Comparison of ENCODE assay signal across 8 mouse cellular contexts in the genomic region with DNA sequence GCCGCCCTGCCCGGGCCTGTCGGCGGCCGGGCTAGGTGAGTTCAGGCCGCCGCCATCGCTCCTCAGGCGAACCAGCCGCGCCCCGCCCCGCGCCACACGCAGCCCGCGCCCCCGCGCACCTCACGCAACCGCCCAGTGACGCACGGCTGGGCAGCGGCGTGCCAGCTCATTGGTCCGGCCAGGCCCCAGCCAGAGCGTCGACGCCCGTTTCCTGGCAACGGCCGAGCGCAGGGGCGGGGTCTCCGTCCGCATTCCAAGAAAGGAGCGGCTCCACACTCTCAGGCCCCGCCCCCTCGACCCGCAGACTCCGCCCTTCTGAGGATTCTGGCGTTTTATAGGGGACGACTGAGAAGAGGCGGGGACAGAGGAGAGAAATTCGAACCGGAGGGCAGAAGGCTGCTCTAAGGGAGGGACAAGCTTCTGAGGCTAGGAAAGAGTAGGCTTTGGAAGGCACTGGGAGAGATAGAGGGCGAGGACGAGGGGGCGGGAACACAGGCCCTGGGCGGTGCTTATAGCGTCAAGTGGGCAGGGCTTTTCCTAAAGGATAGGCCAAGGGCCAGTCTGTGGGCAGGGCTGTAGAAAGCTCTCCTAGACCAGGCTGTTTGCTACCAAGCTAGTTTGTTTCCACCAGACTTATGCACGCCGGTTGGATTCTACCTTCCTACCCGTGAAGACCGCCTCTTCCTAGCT. TPM values are rescaled to one million over a fixed set of nuclear protein-coding genes. Genes with fewer than 3 reads are reported as not detected.
A peak's percentile ranks its signal among the peaks of the same experiment; 100 is the strongest.
DNase-seq lines count a peak whose midpoint lies in the region; ATAC-seq and TF ChIP-seq lines count a peak whose summit lies in the region.

A gene (minus strand): TSS at position 120 of the 690 bp plus-strand sequence.

- POLR2A ChIA-PET in Patski (lab: Charles Lee) = interaction anchor here (0.9 kb wide), 1 partner anchor 111 kb away, joined by 3 read pairs; no protein-coding TSS in a partner anchor

- H3K36me3 ChIP-seq in hindbrain, embryonic 13.5 days = no peaks in the 10 kb centered on the region; the same call in none of the 2 replicates

- H3K27me3 ChIP-seq in Patski = no peaks in the 10 kb centered on the region
- no peaks in the 10 kb centered on the region for H3K27me3 ChIP-seq in hindbrain, embryonic 13.5 days

- in situ Hi-C loops in Patski (cut with MboI; ENCODE audit: low pct_unique_long_range_greater_than_20kb) = loop anchor here (10.0 to 25.0 kb wide), 2 partner anchors 237 to 335 kb away; a partner anchor contains a TSS

- ATAC-seq in Patski = peak; percentile 99
- peak; percentile 99 for ATAC-seq in hindbrain, embryonic 13.5 days (ENCODE audit: low FRiP score)

- under 1% methylated on average over 55 of the region's 55 CpGs for WGBS in hindbrain, embryonic 13.5 days

- peak within 1 kb of the TSS; percentile 87 for H3K4me2 ChIP-seq in hindbrain, embryonic 13.5 days

- H3K9ac ChIP-seq in hindbrain, embryonic 13.5 days = peak within 1 kb of the TSS; percentile 86

- peak within 1 kb of the TSS; percentile 60 for H3K4me3 ChIP-seq in hindbrain, embryonic 13.5 days

- H3K9me3 ChIP-seq in hindbrain, embryonic 13.5 days = no peaks in the 10 kb centered on the region

- H3K4me1 ChIP-seq in hindbrain, embryonic 13.5 days (replicated peaks) = peaks cover 23% of the 10 kb centered on the region

- CTCF ChIA-PET in Patski (lab: Charles Lee) = interaction anchor here (1.2 to 1.8 kb wide), 5 partner anchors 12 to 129 kb away, joined by 3 to 7 read pairs (median 4); no protein-coding TSS in a partner anchor

- no peak for TF ChIP-seq CTCF in Patski (IDR thresholded peaks at IDR 0.05)

- peak; percentile 97 for DNase-seq in Patski (ENCODE audit: low read depth, low spot score)
- DNase-seq in cerebellum, postnatal 14 days = peak; percentile 100
- DNase-seq in frontal cortex, postnatal 14 days (ENCODE audit: low spot score in 2 of 2) = peak; percentile 99 to 100
- DNase-seq in layer of hippocampus, postnatal 25 days (ENCODE audit: extremely low spot score in 1 of 2, low spot score in 1 of 2) = peak; percentile 97 to 98
- DNase-seq in lung, postnatal 25 days (ENCODE audit: low spot score) = peak; percentile 100
- DNase-seq in retina, embryonic 14.5 days (ENCODE audit: low spot score) = peak; percentile 100
- DNase-seq in thymus, postnatal 4 days = peak; percentile 99

- H3K27ac ChIP-seq in hindbrain, embryonic 13.5 days = peak within 1 kb of the TSS; percentile 77

RNA-seq across cellular contexts. Expression of the gene that starts here (rescaled TPM):
- polyA plus RNA-seq in Patski (2021) = 24.4 TPM
- polyA plus RNA-seq in hindbrain, embryonic 13.5 days (2015; fragmentation: Nextera tagmentation; extraction: Ambion mirVana) = 41.5 and 43.7 TPM in 2 replicates
- 10 to 100 TPM; 52.9 to 66.4 TPM for total RNA-seq in layer of hippocampus, postnatal 25 days (2021)

Comparison
In these comparisons a context has a peak if more than half of its experiments do, and no peak if none do; other contexts are left out.
1. Peak in every context shown above with its lines: DNase-seq, ATAC-seq, H3K4me3 ChIP-seq and H3K27ac ChIP-seq.